ENCODE assay signal across 14 mouse cellular contexts in the genomic region with DNA sequence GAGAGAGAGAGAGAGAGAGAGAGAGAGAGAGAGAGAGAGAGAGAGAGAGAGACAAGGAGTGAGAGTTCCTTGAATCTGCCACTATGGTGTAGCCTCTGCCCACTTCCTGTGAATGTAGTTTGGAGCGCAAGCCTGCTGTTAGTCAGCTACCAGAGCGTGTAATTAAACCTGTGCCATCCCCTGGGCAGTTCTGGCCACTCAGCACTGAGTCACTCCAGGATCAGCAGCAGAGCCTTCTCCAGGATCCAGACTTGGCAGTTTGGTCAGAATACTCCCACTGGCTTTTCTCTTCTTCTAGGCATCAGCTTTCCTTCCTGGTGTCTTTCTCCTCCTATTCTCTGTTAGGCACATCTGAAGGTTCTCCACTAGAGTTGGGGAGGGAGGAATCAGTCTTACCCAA. TPM values are rescaled to one million over a fixed set of nuclear protein-coding genes. Genes with fewer than 3 reads are reported as not detected.
DNase-seq lines count a peak whose midpoint lies in the region; ATAC-seq lines count a peak whose summit lies in the region.
"Had no signal": no experiment of that assay in that cellular context is flagged by ENCODE, and none has a peak within 500 bp of the region (broad histone marks: within the 10 kb centered on the region; RNA-seq: fewer than 3 reads in every experiment).

No protein-coding gene starts in this region.

- peaks cover 16% of the 10 kb centered on the region; the same call in 1 of the 2 replicates for H3K27me3 ChIP-seq in forebrain, embryonic 15.5 days
- H3K27me3 ChIP-seq in forebrain, embryonic 12.5 days: peaks cover 31% of the 10 kb centered on the region

- H3K9ac ChIP-seq in forebrain, embryonic 15.5 days (replicated peaks): no peak overlapping the region
- no peak overlapping the region for H3K9ac ChIP-seq in forebrain, embryonic 12.5 days
- H3K9ac ChIP-seq: liver, embryonic 12.5 days; stomach, embryonic 15.5 days had no signal

- no peak overlapping the region for H3K27ac ChIP-seq in forebrain, embryonic 15.5 days (replicated peaks)
- no peak overlapping the region for H3K27ac ChIP-seq in forebrain, embryonic 12.5 days
- H3K27ac ChIP-seq: liver, embryonic 12.5 days; macrophage; stomach, embryonic 15.5 days had no signal

- H3K4me1 ChIP-seq in forebrain, embryonic 15.5 days: peaks cover 19% of the 10 kb centered on the region
- peaks cover 12% of the 10 kb centered on the region for H3K4me1 ChIP-seq in forebrain, embryonic 12.5 days
- H3K4me1 ChIP-seq: liver, embryonic 12.5 days had no signal

- H3K9me3 ChIP-seq in forebrain, embryonic 15.5 days: no peaks in the 10 kb centered on the region
- H3K9me3 ChIP-seq in forebrain, embryonic 12.5 days: no peaks in the 10 kb centered on the region
- H3K9me3 ChIP-seq: liver, embryonic 12.5 days; stomach, embryonic 15.5 days had no signal

- no peak for ATAC-seq in forebrain, embryonic 15.5 days (replicated peaks)
- no peak for ATAC-seq in forebrain, embryonic 12.5 days (ENCODE audit: low FRiP score)
- ATAC-seq: liver, embryonic 12.5 days had no signal

- DNase-seq in right cerebral cortex, adult 18-20 months: peak; percentile 71
- no peak for DNase-seq in right cerebral cortex, postnatal 4 days
- DNase-seq in left cerebral cortex, adult 8-10 months (ENCODE audit: low spot score in 2 of 2): peak; percentile 16 to 73
- DNase-seq in telencephalon, adult 2 months (ENCODE audit: low read depth, low spot score): peak; percentile 54
- DNase-seq in heart, postnatal 4 days: no peak
- DNase-seq in urinary bladder, postnatal 10 days (ENCODE audit: low spot score): no peak
- DNase-seq: gastrocnemius, postnatal 14 days; heart, postnatal 10 days had no signal

- H3K4me2 ChIP-seq in forebrain, embryonic 15.5 days (replicated peaks): peak overlapping the region; percentile 11
- no peak overlapping the region for H3K4me2 ChIP-seq in forebrain, embryonic 12.5 days
- H3K4me2 ChIP-seq: liver, embryonic 12.5 days; stomach, embryonic 15.5 days had no signal

- 64% methylated on average over 2 of the region's 2 CpGs for WGBS in forebrain, embryonic 15.5 days
- 50% methylated on average over 2 of the region's 2 CpGs for WGBS in forebrain, embryonic 12.5 days

- no peak overlapping the region for H3K4me3 ChIP-seq in forebrain, embryonic 15.5 days
- H3K4me3 ChIP-seq in forebrain, embryonic 12.5 days (replicated peaks): no peak overlapping the region
- H3K4me3 ChIP-seq: liver, embryonic 12.5 days; stomach, embryonic 15.5 days had no signal

- no peaks in the 10 kb centered on the region for H3K36me3 ChIP-seq in forebrain, embryonic 15.5 days
- H3K36me3 ChIP-seq in forebrain, embryonic 12.5 days (replicated peaks): no peaks in the 10 kb centered on the region
- H3K36me3 ChIP-seq: liver, embryonic 12.5 days; stomach, embryonic 15.5 days had no signal

RNA-seq across cellular contexts. Expression of a gene that starts 2.2 kb away (rescaled TPM):
- 1.3 and 1.8 TPM in 2 replicates for polyA plus RNA-seq in forebrain, embryonic 15.5 days (2015; fragmentation: Nextera tagmentation; extraction: Ambion mirVana)
- polyA plus RNA-seq in forebrain, embryonic 12.5 days (2016; fragmentation: Nextera tagmentation; extraction: Ambion mirVana): 0.60 and 0.90 TPM in 2 replicates
- total RNA-seq in left cerebral cortex, adult 8-10 months (2022): 100 to 1,000 TPM; 105 to 124 (median 114) TPM
- total RNA-seq in heart, postnatal 4 days (2021): under 1 TPM; 0.05 to 0.14 TPM
- polyA plus RNA-seq: C2C12; liver, embryonic 12.5 days; macrophage had no signal

Comparison
In these comparisons a context has a peak if more than half of its experiments do, and no peak if none do; other contexts are left out.
1. DNase-seq: peak in right cerebral cortex, adult 18-20 months (single experiment), left cerebral cortex, adult 8-10 months (2 of 2) and telencephalon, adult 2 months (single experiment); none in right cerebral cortex, postnatal 4 days (single experiment), heart, postnatal 4 days (single experiment) and urinary bladder, postnatal 10 days (single experiment).
2. RNA of a gene that starts 2.2 kb away (total RNA-seq): 105 to 124 TPM in left cerebral cortex, adult 8-10 months; 0.05 to 0.14 TPM in heart, postnatal 4 days; every median in the first group is over 10 times any median in the second.